Mouse (Mus musculus): ENCODE data around the gene Lrp8.

DNA sequence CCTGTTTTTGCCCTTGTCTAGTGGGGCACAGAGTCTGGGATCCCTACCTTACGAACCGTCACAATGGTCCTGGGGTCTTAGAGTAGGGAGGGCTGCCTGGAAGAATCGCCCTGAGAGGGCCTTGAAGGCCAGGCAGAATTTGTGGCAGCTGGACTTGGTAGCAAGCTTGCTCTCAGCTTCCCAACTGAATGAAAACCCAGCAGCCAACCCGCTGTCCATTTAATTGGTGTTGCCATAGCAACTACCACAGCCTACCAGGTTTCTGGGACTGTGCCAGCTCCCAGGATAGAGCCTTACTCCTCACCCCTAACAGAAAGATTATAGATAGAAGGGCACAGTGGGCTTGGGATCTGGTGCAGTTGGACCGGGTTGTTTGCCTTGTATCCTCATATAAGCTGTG, 34.7 kb downstream of the Lrp8 start:
- TF ChIP-seq CTCF (IDR thresholded peaks at IDR 0.05) = no peak
- TF ChIP-seq EP300 (IDR thresholded peaks at IDR 0.05) = no peak
